Mouse (Mus musculus): ENCODE results near the gene Rara.

- no peak for TF ChIP-seq USF1 (IDR thresholded peaks at IDR 0.05; ENCODE audit: low read depth)
- peak; percentile 18 for TF ChIP-seq MAX (IDR thresholded peaks at IDR 0.05)
- no peak for TF ChIP-seq CTCF (IDR thresholded peaks at IDR 0.05; ENCODE audit: control insufficient read depth, insufficient read depth, insufficient read length)
Measured at GRCm38 (mm10) chr11:98963191-98964021, 35.8 kb downstream of the Rara start.

Measured in C2C12 (cell line).